Mouse (Mus musculus) C2C12 (cell line): Measurements from ENCODE around the gene Slc25a31.

Source experiments
- CEBPB ChIP-seq: IDR thresholded peaks from one replicate; pipeline ENCODE4 v1.6.1; 2011; ENCODE audit warnings: low read depth, mild to moderate bottlenecking, control low read depth, moderate library complexity
- CTCF ChIP-seq: IDR thresholded peaks from one replicate; pipeline ENCODE4 v1.5.1; 2011; ENCODE audit not compliant: control insufficient read depth, insufficient read depth, insufficient read length
- FOSL1 ChIP-seq: IDR thresholded peaks from one replicate; pipeline ENCODE4 v1.8.0; 2011; ENCODE audit warnings: mild to moderate bottlenecking, low read length; ENCODE audit not compliant: poor library complexity, insufficient read depth, severe bottlenecking
- MAX ChIP-seq: IDR thresholded peaks from one replicate; pipeline ENCODE4 v1.6.1; 2011; ENCODE audit warnings: mild to moderate bottlenecking, control low read depth
- MYOD1 ChIP-seq: IDR thresholded peaks from one replicate; pipeline ENCODE4 v1.6.1; 2011; ENCODE audit warnings: low read depth; ENCODE audit not compliant: control insufficient read depth, insufficient read length
- MYOG ChIP-seq: IDR thresholded peaks from one replicate; pipeline ENCODE4 v1.6.1; 2011; ENCODE audit not compliant: control insufficient read depth, insufficient read length; ENCODE audit errors: extremely low read depth
- USF1 ChIP-seq: IDR thresholded peaks from one replicate; pipeline ENCODE4 v1.6.1; 2011; ENCODE audit warnings: low read depth, mild to moderate bottlenecking, control low read depth, moderate library complexity

DNA sequence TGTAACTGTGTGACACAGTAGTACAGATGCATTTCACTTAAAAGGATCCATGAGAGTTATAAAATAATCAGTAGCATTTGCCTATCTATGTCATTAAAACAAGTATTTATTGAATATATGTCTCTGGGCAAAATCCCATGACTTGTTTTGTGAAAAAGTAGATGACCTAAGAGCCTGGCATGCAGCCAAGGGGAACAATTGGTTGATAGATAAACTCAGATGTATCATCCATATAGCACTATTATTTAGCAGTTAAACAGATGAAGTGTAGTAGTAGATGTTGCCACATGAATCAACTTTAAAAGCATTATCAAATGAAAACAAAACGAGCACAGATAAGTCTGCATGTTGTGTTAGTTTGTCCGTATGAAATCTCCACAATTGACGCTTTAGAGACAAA, 10.4 kb downstream of the Slc25a31 start:
- no peak for TF ChIP-seq CTCF
- no peak for TF ChIP-seq MAX
- TF ChIP-seq MYOG: no peak
- no peak for TF ChIP-seq CEBPB
- no peak for TF ChIP-seq MYOD1
- no peak for TF ChIP-seq USF1
- no peak for TF ChIP-seq FOSL1
